Mouse (Mus musculus) forebrain, embryonic 12.5 days (tissue): ENCODE results near the gene Lamtor5. TPM values are rescaled to one million over a fixed set of nuclear protein-coding genes. Genes with fewer than 3 reads are reported as not detected.

Experiments used
- ATAC-seq: fragments of 200-750 bp; cut with Nextera tagmentation; 2 replicates; pipeline ENCODE4 v1.8.0; 2017; ENCODE audit warnings: moderate TSS enrichment; ENCODE audit not compliant: low FRiP score
- H3K27ac ChIP-seq: fragments of 300-500 bp; sonication (generic); 2 replicates; pipeline ENCODE4 v1.5.1; 2016; ENCODE audit warnings: mild to moderate bottlenecking
- H3K27me3 ChIP-seq: fragments of 300-500 bp; sonication (generic); 2 replicates; pipeline ENCODE4 v1.6.1; 2016; ENCODE audit warnings: mild to moderate bottlenecking
- H3K36me3 ChIP-seq: fragments of 300-500 bp; sonication (generic); replicated peaks from 2 replicates; pipeline ENCODE4 v1.6.1; 2016; ENCODE audit warnings: mild to moderate bottlenecking
- H3K4me1 ChIP-seq: fragments of 300-500 bp; sonication (generic); 2 replicates; pipeline ENCODE4 v1.6.1; 2016
- H3K4me2 ChIP-seq: fragments of 300-500 bp; sonication (generic); 2 replicates; pipeline ENCODE4 v1.6.1; 2016; ENCODE audit warnings: mild to moderate bottlenecking, moderate library complexity
- H3K4me3 ChIP-seq: fragments of 300-500 bp; sonication (generic); replicated peaks from 2 replicates; pipeline ENCODE4 v1.5.1; 2016; ENCODE audit warnings: mild to moderate bottlenecking
- H3K9ac ChIP-seq: fragments of 300-500 bp; sonication (generic); 2 replicates; pipeline ENCODE4 v1.6.1; 2016; ENCODE audit warnings: mild to moderate bottlenecking
- H3K9me3 ChIP-seq: fragments of 300-500 bp; sonication (generic); 2 replicates; pipeline ENCODE4 v1.6.1; 2016
- WGBS: fragments of 180-500 bp; shearing (Covaris S2); methylation state at CpG from one replicate; pipeline ENCODE4 v1.1.7; 2016; 5-methylcytosine and 5-hydroxymethylcytosine counted together
- polyA plus RNA-seq: library from polyadenylated mRNA; unstranded; fragments of >200 nt; fragmentation: Nextera tagmentation; extraction: Ambion mirVana; gene quantifications from 2 replicates; pipeline ENCODE4 v1.2.1, GENCODE M21; 2016

Lamtor5 gene
- polyA plus RNA-seq, 1 experiment from 2014 or later, result 175 TPM

GRCm38 (mm10) chr3:107246876-107247275, 31.8 kb upstream of the Lamtor5 start:
- no peak overlapping the region for H3K27ac ChIP-seq

GRCm38 (mm10) chr3:107249042-107249441, 29.6 kb upstream of the Lamtor5 start:
- no peak overlapping the region for H3K9ac ChIP-seq
- no peaks in the 10 kb centered on the region for H3K9me3 ChIP-seq
- H3K36me3 ChIP-seq, result no peaks in the 10 kb centered on the region
- peaks cover 9% of the 10 kb centered on the region; the same call in 1 of the 2 replicates for H3K27me3 ChIP-seq
- ATAC-seq, result no peak
- H3K4me1 ChIP-seq, result no peaks in the 10 kb centered on the region
- H3K27ac ChIP-seq, result no peak overlapping the region
- H3K4me3 ChIP-seq, result no peak overlapping the region
- H3K4me2 ChIP-seq, result no peak overlapping the region
- 71% methylated on average over 3 of the region's 3 CpGs for WGBS

More at GRCm38 (mm10) chr3:107246876-107247275, 31.8 kb upstream of the Lamtor5 start:
- Histone ChIP-seq H3K9me3 (no peaks in the 10 kb centered on the region), H3K9ac (no peak overlapping the region), H3K4me2 (no peak overlapping the region), H3K4me1 (peaks cover 2% of the 10 kb centered on the region; the same call in 1 of the 2 replicates), H3K27me3 (peaks cover 12% of the 10 kb centered on the region; the same call in 1 of the 2 replicates), H3K4me3 (no peak overlapping the region), H3K36me3 (no peaks in the 10 kb centered on the region)
- WGBS, result 74% methylated on average over 6 of the region's 6 CpGs
- no peak for ATAC-seq

GRCm38 (mm10) chr3:107250320-107250719, 28.3 kb upstream of the Lamtor5 start:
- no peak overlapping the region for H3K27ac ChIP-seq
- no peak overlapping the region for H3K4me3 ChIP-seq
- no peak for ATAC-seq
- WGBS, result 86% methylated on average over 2 of the region's 2 CpGs
- no peaks in the 10 kb centered on the region for H3K4me1 ChIP-seq
- no peaks in the 10 kb centered on the region for H3K27me3 ChIP-seq
- H3K9ac ChIP-seq, result no peak overlapping the region
- H3K4me2 ChIP-seq, result no peak overlapping the region
- no peaks in the 10 kb centered on the region for H3K9me3 ChIP-seq
- no peaks in the 10 kb centered on the region for H3K36me3 ChIP-seq

GRCm38 (mm10) chr3:107252035-107252434, 26.6 kb upstream of the Lamtor5 start:
- H3K27me3 ChIP-seq, result no peaks in the 10 kb centered on the region
- H3K4me1 ChIP-seq, result no peaks in the 10 kb centered on the region
- H3K4me3 ChIP-seq, result no peak overlapping the region
- H3K27ac ChIP-seq, result no peak overlapping the region
- no peak overlapping the region for H3K9ac ChIP-seq
- ATAC-seq, result no peak
- WGBS, result 74% methylated on average over 4 of the region's 4 CpGs
- no peak overlapping the region for H3K4me2 ChIP-seq
- H3K9me3 ChIP-seq, result no peaks in the 10 kb centered on the region
- no peaks in the 10 kb centered on the region for H3K36me3 ChIP-seq

- Histone ChIP-seq H3K9ac (no peak overlapping the region), H3K27ac (no peak overlapping the region), H3K27me3 (no peaks in the 10 kb centered on the region), H3K9me3 (no peaks in the 10 kb centered on the region), H3K4me2 (no peak overlapping the region), H3K4me3 (no peak overlapping the region), H3K36me3 (no peaks in the 10 kb centered on the region), H3K4me1 (no peaks in the 10 kb centered on the region)
- WGBS, result 93% methylated on average over 5 of the region's 5 CpGs
- ATAC-seq, result no peak
Observed at GRCm38 (mm10) chr3:107253925-107254324, 24.7 kb upstream of the Lamtor5 start.

- no peak overlapping the region for H3K4me3 ChIP-seq
- H3K27me3 ChIP-seq, result no peaks in the 10 kb centered on the region
- no peaks in the 10 kb centered on the region for H3K36me3 ChIP-seq
- no peak for ATAC-seq
- peaks cover 6% of the 10 kb centered on the region for H3K4me1 ChIP-seq
- no peak overlapping the region for H3K27ac ChIP-seq
- WGBS, result 88% methylated on average over 3 of the region's 3 CpGs
- H3K9ac ChIP-seq, result no peak overlapping the region
- no peak overlapping the region for H3K4me2 ChIP-seq
- H3K9me3 ChIP-seq, result no peaks in the 10 kb centered on the region
Observed at GRCm38 (mm10) chr3:107255992-107256391, 22.7 kb upstream of the Lamtor5 start.

- no peak for ATAC-seq
- H3K4me2 ChIP-seq, result no peak overlapping the region
- H3K27ac ChIP-seq, result no peak overlapping the region
- no peak overlapping the region for H3K9ac ChIP-seq
- WGBS, result 79% methylated on average over 7 of the region's 7 CpGs
- H3K4me1 ChIP-seq, result peaks cover 13% of the 10 kb centered on the region
- H3K27me3 ChIP-seq, result no peaks in the 10 kb centered on the region
- H3K4me3 ChIP-seq, result no peak overlapping the region
- no peaks in the 10 kb centered on the region for H3K9me3 ChIP-seq
- no peaks in the 10 kb centered on the region for H3K36me3 ChIP-seq
Observed at GRCm38 (mm10) chr3:107256724-107257123, 21.9 kb upstream of the Lamtor5 start.

GRCm38 (mm10) chr3:107257924-107258323, 20.7 kb upstream of the Lamtor5 start:
- Histone ChIP-seq H3K9me3 (no peaks in the 10 kb centered on the region), H3K9ac (no peak overlapping the region), H3K36me3 (no peaks in the 10 kb centered on the region), H3K27me3 (no peaks in the 10 kb centered on the region), H3K27ac (no peak overlapping the region), H3K4me1 (peaks cover 15% of the 10 kb centered on the region), H3K4me2 (no peak overlapping the region), H3K4me3 (no peak overlapping the region)
- ATAC-seq, result no peak
- WGBS, result 64% methylated on average over 5 of the region's 5 CpGs

GRCm38 (mm10) chr3:107260956-107261850, 17.5 kb upstream of the Lamtor5 start:
- Histone ChIP-seq H3K4me3 (no peak overlapping the region), H3K27ac (peak overlapping the region; percentile 59), H3K9ac (no peak overlapping the region), H3K4me2 (no peak overlapping the region), H3K4me1 (peaks cover 15% of the 10 kb centered on the region), H3K36me3 (no peaks in the 10 kb centered on the region), H3K27me3 (no peaks in the 10 kb centered on the region), H3K9me3 (no peaks in the 10 kb centered on the region)
- WGBS, result 45% methylated on average over 8 of the region's 8 CpGs
- ATAC-seq, result 0 out of 2 replicates have a peak, but pooled peaks have one; percentile 44

GRCm38 (mm10) chr3:107261851-107262165, 16.9 kb upstream of the Lamtor5 start:
- Histone ChIP-seq H3K36me3 (no peaks in the 10 kb centered on the region), H3K4me2 (no peak overlapping the region), H3K27me3 (no peaks in the 10 kb centered on the region), H3K4me1 (peaks cover 15% of the 10 kb centered on the region), H3K4me3 (no peak overlapping the region), H3K9ac (no peak overlapping the region), H3K27ac (no peak overlapping the region), H3K9me3 (no peaks in the 10 kb centered on the region)
- 47% methylated on average over 7 of the region's 7 CpGs for WGBS
- ATAC-seq, result no peak

- Histone ChIP-seq H3K4me2 (no peak overlapping the region), H3K4me1 (peaks cover under 1% of the 10 kb centered on the region; the same call in 1 of the 2 replicates), H3K9ac (no peak overlapping the region), H3K36me3 (no peaks in the 10 kb centered on the region), H3K9me3 (no peaks in the 10 kb centered on the region), H3K27ac (no peak overlapping the region), H3K4me3 (no peak overlapping the region), H3K27me3 (no peaks in the 10 kb centered on the region)
- no peak for ATAC-seq
- WGBS, result 81% methylated on average over 2 of the region's 2 CpGs
Observed at GRCm38 (mm10) chr3:107266814-107267345, 11.8 kb upstream of the Lamtor5 start.

GRCm38 (mm10) chr3:107272433-107272832, 6.2 kb upstream of the Lamtor5 start:
- no peaks in the 10 kb centered on the region; the same call in 1 of the 2 replicates for H3K27me3 ChIP-seq
- H3K9me3 ChIP-seq, result no peaks in the 10 kb centered on the region
- 88% methylated on average over 3 of the region's 3 CpGs for WGBS
- H3K4me2 ChIP-seq, result no peak overlapping the region
- ATAC-seq, result no peak
- no peaks in the 10 kb centered on the region for H3K36me3 ChIP-seq
- H3K27ac ChIP-seq, result no peak overlapping the region
- H3K4me3 ChIP-seq, result no peak overlapping the region
- H3K9ac ChIP-seq, result no peak overlapping the region
- no peaks in the 10 kb centered on the region for H3K4me1 ChIP-seq

- peak; percentile 42; the same call in 1 of the 2 replicates for ATAC-seq
- Histone ChIP-seq H3K4me3 (no peak overlapping the region), H3K27ac (no peak overlapping the region), H3K4me1 (peaks cover 4% of the 10 kb centered on the region), H3K9ac (no peak overlapping the region), H3K36me3 (no peaks in the 10 kb centered on the region), H3K4me2 (no peak overlapping the region), H3K9me3 (no peaks in the 10 kb centered on the region), H3K27me3 (no peaks in the 10 kb centered on the region; the same call in 1 of the 2 replicates)
- 14% methylated on average over 3 of the region's 3 CpGs for WGBS
Observed at GRCm38 (mm10) chr3:107273820-107274219, 4.8 kb upstream of the Lamtor5 start.
